Mouse (Mus musculus) gastrocnemius, postnatal 14 days (tissue): ENCODE measurements around the gene Aprt. TPM values are rescaled to one million over a fixed set of nuclear protein-coding genes. Genes with fewer than 3 reads are reported as not detected.

Experiments
- DNase-seq: peaks from one replicate; pipeline ENCODE4 v3.0.0; 2021; ENCODE audit warnings: mixed read lengths
- intact Hi-C: fragments of 180-260 bp; cut with DNase I; formaldehyde crosslinking; loops from one replicate; pipeline ENCODE4 v1.15.1; 2025; ENCODE audit warnings: low total_unique reads
- long read RNA-seq, 2 experiments: library from polyadenylated mRNA; stranded (forward); transcript quantifications; one replicate each; pipeline ENCODE4 v2.0.0; 2021
- total RNA-seq, 2 experiments: library from RNA; stranded (reverse); gene quantifications; 2 replicates each; pipeline ENCODE4 v1.2.3; 2021

Gene Aprt
- 10 to 100 TPM; 40.1 to 44.1 TPM for total RNA-seq
- long read RNA-seq, experiment 1, transcript Aprt-201 (5 exons, 849 nt) = major isoform, 21 of 25 reads
- long read RNA-seq, experiment 1, partial matches to known transcripts = 2 of 25 reads
- long read RNA-seq, experiment 1, other reads (novel, unspliced or antisense) = 1 of 25 reads
- long read RNA-seq, experiment 2, transcript Aprt-201 (5 exons, 849 nt) = major isoform, 22 of 24 reads
- long read RNA-seq, experiment 2, partial matches to known transcripts = 1 of 24 reads
- long read RNA-seq, experiment 2, other reads (novel, unspliced or antisense) = 0 of 24 reads

GRCm38 (mm10) chr8:122576648-122577022, at the start of gene Aprt:
Aprt (minus strand) TSS chr8:122576909.
- DNase-seq = peak; percentile 92
- intact Hi-C loops = no loop called here

DNA sequence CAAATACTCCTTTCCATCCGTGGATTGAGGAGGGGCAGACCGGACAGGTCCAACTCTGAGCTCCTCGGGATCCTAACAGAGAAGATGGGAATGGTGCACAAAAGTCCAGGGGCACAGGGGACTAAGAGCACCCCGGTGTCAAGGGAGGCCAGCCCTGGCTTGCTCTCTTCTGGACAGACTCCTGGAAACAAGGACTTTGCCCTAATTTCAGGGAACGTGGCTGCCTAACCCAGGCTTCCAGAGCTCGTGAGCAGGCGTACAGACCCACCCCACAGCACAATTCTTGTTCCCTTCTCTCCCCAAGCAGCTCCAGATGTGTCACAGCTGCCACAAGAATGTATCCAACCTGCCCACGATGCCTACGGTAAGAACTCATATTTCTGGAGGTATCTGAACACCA, 49.1 kb upstream of the Aprt start:
- intact Hi-C loops = no loop called here
- DNase-seq = no peak

DNA sequence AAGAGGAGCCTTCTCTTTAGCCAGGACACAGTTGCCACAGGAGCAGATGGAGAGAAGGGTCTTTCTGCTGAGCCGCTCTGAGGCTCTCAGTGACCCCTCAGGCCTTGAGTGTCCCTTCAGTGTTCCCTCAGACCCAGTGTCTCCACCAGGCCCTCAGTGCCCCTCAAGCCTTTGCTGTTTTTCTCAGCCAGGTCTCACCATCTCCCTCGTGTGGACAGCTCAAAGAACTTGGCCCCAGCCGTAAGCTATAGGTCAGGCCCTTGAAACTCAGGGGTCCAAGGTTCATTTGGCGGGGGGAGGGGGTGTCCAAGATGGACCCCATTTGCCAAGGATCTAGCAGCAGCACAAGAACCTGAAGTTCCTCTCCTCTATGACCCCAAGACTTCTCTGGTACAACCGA, 47.9 kb upstream of the Aprt start:
- intact Hi-C loops = loop anchor here (5.0 kb wide), 1 partner anchor 53 kb away; no protein-coding TSS in a partner anchor
- no peak for DNase-seq

GRCm38 (mm10) chr8:122623844-122624642, 47.3 kb upstream of the Aprt start:
- DNase-seq = peak; percentile 54
- intact Hi-C loops = loop anchor here (5.0 kb wide), 1 partner anchor 53 kb away; no protein-coding TSS in a partner anchor

- DNase-seq = no peak
- intact Hi-C loops = loop anchor here (5.0 kb wide), 1 partner anchor 55 kb away; no protein-coding TSS in a partner anchor
These were observed 46.0 kb upstream of the Aprt start, which contains the start of gene Pabpn1l for GRCm38 (mm10) chr8:122622727-122623126. Pabpn1l (minus strand) TSS chr8:122622739.

- DNase-seq = no peak
- intact Hi-C loops = loop anchor here (2.0 to 5.0 kb wide), 2 partner anchors 57 to 212 kb away; no protein-coding TSS in a partner anchor
These were observed 43.7 kb upstream of the Aprt start for GRCm38 (mm10) chr8:122620446-122620845.

DNA sequence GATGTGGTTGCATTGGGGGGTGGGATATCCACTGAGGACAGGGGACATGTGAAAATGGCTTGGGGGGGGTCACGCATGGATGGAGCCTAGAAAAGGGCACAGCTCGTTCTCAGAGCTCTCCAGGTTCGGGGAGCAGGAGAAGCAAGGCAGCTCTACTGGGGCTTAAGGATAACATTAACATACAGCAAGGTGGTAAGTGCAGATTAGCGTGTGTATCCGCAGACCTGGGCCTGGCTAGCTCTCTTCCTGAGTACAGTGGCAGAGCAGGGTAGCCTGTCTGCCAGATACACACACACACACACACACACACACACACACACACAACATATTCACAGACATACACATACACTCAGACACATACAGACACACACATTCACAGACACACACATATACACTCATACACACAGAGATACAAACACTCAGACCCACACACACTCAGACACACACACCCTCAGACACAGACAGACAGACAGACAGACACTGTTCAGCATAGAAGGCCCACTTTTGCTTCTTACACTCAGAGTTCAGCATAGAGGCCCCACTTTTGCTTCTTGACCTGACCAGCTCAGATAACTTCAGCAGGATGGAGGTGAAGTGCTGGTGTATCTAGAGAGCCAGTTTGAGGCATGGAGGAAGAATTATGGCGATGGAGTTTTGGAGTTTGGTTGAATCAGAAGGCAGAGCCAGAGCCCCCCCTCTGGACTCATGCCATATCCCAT, 42.1 kb upstream of the Aprt start:
- intact Hi-C loops = no loop called here
- DNase-seq = no peak

GRCm38 (mm10) chr8:122617947-122618546, 41.3 kb upstream of the Aprt start:
- peak; percentile 87 for DNase-seq
- intact Hi-C loops = no loop called here

GRCm38 (mm10) chr8:122616181-122616905, 39.6 kb upstream of the Aprt start:
- intact Hi-C loops = no loop called here
- peak; percentile 44 for DNase-seq

- DNase-seq = peak; percentile 95
- intact Hi-C loops = no loop called here
These were observed 34.8 kb upstream of the Aprt start, which contains the start of the genes Galns and Trappc2l for GRCm38 (mm10) chr8:122611295-122612133. Galns (minus strand) TSS chr8:122611463. Trappc2l (plus strand) TSS chr8:122611640.

GRCm38 (mm10) chr8:122610612-122611277, 34.0 kb upstream of the Aprt start:
- intact Hi-C loops = no loop called here
- DNase-seq = no peak

GRCm38 (mm10) chr8:122610209-122610608, 33.5 kb upstream of the Aprt start:
- intact Hi-C loops = no loop called here

DNA sequence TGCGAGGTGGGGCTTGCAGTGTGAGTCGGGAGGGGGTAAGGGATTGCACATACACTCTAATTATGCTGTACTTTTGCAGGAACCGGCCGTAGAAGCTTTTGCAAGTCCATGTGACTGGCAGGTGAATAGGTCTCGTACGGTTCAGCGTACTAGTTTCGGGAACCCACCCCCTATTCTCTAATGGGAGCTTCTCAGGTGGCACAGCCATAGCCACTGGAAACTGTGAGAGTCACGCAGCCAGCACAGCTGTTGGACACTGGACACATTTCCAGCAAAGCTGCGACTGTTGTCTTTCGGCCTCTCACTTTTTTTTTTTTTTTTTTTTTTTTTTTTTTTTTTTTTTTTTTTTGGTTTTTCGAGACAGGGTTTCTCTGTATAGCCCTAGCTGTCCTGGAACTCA, 30.1 kb upstream of the Aprt start:
- no peak for DNase-seq
- intact Hi-C loops = no loop called here

More at GRCm38 (mm10) chr8:122610209-122610608, 33.5 kb upstream of the Aprt start:
- no peak for DNase-seq

DNA sequence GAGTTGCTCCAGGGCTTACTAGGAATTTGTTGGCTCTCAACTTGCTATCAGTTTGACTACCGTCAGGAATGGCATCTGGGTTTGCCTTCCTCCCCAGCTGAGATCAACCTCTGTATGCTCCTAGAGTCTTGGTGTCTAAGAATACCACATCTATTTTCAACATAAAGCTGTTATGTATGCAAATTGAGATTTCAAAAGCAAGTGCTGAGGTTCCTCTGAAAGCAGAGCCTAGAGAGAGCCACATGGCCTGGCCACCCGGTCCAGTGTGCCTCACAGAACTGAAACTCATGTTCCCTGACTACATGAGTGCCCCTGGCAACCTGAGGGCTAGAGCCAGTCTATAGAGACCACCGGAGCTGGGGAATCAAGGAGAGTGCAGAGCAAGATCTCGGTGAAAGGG, 28.7 kb upstream of the Aprt start:
- intact Hi-C loops = no loop called here
- DNase-seq = no peak

- no peak for DNase-seq
- intact Hi-C loops = no loop called here
These were observed 27.9 kb upstream of the Aprt start for GRCm38 (mm10) chr8:122604640-122605039.

GRCm38 (mm10) chr8:122600666-122601065, 24.0 kb upstream of the Aprt start:
- intact Hi-C loops = no loop called here
- no peak for DNase-seq

GRCm38 (mm10) chr8:122596031-122596430, 19.3 kb upstream of the Aprt start:
- intact Hi-C loops = no loop called here
- DNase-seq = no peak
